Mouse (Mus musculus): ENCODE measurements around the gene Ankrd65. TPM values are rescaled to one million over a fixed set of nuclear protein-coding genes. Genes with fewer than 3 reads are reported as not detected.
"Not testable (repeated sequence)": the region's sequence is repeated elsewhere in the genome, so short reads cannot be mapped to it uniquely, and the experiment has no call there.

Ankrd65 gene
- polyA plus RNA-seq, 1 experiment: not detected

DNA sequence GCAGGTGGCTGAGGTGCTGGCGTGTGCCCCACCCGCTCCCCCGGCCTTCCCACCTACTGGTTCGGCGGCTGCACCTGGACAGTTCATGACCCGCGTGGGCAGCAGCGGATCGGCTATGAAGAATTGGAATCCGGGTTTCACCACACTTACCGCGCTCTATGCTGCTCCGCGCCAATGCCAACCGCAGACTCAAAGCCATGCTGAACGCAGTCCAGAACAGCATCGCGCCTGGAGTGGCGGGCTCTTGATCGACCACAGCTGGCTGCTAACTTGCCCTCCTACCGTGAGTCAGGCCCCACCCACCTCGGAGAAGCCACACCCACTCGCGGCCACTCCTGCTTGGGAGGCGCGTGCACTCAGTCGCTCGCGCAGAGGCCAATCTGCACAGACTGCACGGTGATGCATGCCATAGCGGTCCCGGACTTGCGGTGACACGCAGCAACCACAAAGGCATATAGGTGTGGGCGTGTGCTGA is 15.9 kb upstream of the Ankrd65 start, which contains the start of gene Vwa1:
Vwa1 (minus strand) TSS at position 419 of the 475 bp plus-strand sequence.
- DNase-seq (ENCODE audit: extremely low spot score in 1 of 2, low spot score in 1 of 2): peak; percentile 75 to 91

DNA sequence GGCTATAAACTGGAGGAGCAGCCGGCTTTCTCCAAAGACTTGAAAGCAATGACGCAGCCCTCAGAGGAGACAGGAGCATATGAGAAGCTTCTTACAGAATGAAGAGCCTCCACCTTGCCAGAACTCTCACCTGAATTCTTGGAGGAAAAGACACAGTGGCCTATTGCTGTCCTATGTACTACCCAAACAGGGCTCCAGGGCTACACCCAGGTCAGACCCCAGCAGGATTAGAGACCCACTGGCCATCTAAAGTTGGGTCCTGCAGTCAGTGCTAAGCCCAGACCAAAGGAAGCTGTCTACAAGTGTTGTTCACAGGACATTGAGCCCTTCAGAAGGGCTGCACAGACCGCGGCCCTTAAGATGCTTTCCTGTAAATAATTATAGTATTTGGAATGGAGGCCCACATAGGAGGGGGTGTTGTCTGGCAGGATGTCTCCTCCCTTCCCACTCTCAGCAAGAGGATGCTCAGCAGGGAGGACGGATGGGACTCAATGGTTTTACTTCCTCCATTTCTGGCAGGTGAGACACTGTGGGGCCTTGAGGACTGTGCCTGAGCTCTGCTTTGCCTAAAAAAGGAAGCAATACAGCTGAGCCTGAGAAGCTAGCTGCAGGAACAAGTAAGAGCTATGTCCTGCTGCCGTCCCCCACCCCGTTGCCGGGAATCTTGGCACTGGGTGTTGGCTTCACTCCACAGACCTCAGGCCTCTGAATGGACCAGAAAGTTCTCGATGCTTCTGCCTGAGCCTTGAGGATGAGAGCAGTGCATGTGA is 15.1 kb upstream of the Ankrd65 start:
- DNase-seq (ENCODE audit: extremely low spot score in 1 of 2, low spot score in 1 of 2): peak; percentile 34 to 47

DNA sequence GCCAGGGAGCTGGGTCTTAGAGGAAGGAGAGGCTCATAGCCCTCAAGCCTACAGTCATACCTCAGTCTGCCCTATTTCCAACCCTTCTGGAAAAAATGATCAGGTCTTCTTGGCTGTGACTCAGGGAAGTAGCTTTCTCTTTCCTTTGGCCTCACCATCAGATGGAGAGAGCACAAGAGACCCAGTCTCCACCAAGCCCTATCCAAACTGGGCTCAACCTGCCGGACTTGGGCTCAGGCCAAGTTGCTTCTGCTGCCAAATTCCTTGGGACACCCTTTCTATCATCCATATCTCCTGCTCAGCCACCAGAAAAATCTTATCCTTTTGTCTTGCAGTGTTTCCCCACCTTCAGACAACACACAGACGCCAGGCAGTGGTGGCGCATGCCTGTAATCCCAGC is 14.4 kb upstream of the Ankrd65 start:
- no peak for DNase-seq (ENCODE audit: extremely low spot score in 1 of 2, low spot score in 1 of 2)

DNA sequence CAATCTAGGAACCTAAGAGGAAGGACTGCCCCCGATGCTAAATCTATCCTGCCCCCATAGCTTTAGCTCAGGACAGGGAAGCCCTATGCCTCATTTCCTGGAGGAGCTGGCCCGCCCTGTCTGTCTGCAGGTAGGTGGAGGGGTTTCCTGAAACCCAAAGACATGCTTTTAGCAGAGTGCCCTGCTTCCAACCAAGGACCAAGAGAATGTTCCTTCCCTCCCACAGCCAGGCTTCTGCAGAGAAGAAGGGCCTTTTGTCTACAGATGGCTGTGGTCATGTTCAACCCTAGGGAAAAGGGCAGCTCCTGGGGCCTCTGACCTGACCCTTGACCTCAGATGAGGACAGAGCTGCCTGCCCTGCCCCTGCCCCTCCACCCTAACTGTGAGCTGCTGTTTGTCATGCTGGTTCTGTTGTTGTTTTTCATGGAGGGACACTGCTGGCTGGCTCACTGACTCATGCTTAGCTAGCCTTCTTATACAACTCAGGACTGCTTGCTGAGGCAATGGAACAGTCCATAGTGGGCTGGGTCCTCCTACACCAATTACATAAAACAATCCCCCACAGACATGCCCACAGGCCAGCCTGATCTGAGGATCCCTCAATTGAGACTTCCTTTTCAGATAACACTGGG is 13.4 kb upstream of the Ankrd65 start:
- peak; percentile 51 to 61 for DNase-seq (ENCODE audit: extremely low spot score in 1 of 2, low spot score in 1 of 2)

DNA sequence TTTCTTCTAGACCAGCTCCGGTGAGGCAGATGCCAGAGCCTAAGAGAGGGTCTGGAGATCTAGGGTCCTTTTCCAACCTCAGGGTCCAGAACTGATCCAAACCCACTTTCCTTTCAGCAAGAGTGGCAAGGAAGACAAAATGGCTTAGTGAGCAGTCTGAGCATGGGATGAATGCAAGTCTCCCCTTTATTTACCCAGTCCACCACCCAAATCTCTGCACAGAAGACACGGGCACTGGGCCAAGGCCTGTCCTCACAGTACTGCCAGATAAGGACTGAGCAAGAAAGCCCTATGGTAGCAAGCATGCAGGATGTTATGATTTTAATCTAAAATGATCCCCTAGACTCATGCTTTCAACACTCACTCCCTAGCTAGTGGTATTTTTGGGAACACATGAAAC is 12.4 kb upstream of the Ankrd65 start:
- DNase-seq (ENCODE audit: extremely low spot score in 1 of 2, low spot score in 1 of 2): no peak

DNA sequence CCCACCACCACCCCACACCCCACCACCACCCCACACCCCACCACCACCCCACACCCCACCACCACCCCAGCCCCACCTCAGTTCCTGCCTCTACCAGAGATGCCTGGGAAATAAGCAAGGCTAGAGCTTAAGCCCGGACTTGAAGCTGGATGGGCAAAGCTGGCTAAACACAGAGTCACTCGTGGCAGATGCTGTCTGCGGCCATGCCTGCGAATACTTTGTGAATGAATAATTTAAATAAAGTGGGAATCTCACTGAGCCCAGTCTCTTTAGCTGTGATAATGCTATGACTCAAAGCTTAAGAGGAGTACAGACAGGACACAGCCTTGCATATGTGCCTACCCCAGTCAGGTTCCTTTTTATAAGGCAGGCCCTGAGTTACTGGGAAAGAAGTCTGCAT is 10.7 kb upstream of the Ankrd65 start:
- no peak for DNase-seq (ENCODE audit: extremely low spot score in 1 of 2, low spot score in 1 of 2)

DNA sequence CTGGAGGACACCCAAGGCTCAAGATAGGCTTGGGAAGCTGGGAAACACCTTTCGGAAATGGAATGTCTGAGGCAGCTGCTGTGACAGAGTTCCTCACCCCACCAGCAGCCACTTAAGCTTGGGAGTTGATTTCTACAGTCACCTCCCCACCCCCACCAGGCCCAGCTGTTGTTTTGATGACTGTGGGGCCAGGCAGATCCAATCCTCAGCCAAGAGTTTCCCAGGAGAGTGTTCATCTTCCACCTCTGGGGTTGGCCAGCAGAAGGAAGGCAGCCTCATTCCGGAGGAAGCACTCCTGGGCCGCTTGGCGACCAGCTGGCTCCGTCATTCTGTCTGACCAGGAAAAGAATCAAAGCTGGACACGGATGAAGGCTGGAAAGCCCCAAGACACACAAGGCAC is 9.3 kb upstream of the Ankrd65 start:
- DNase-seq (ENCODE audit: extremely low spot score in 1 of 2, low spot score in 1 of 2): no peak

DNA sequence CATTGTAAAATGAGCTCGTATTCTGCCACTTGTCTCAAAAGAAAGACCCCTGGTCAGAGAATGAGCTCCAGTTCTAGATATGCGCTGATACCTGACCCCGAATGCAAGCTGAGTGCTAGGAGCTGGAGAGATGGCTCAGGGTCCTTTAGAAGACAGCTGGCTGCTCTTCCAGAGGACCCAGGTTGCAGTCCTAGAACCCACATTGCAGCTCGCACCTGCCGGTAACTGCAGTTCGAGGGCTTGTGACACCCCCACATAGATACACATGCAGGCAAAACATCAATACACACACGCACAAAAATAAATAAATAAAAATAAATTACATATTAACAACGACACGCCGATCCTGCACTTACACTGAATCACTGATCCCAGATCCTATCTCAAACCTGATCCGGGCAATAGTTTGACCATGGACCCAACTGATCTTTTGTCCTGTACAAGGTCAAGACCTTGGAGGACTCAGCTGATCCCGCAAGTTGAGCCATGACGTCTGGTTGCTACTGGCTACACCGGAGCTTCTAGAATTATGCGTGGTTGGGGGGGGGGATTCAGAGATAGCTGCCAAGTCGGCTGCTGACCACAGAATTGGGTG is 6.7 kb upstream of the Ankrd65 start:
- DNase-seq (ENCODE audit: extremely low spot score in 1 of 2, low spot score in 1 of 2): no peak

DNA sequence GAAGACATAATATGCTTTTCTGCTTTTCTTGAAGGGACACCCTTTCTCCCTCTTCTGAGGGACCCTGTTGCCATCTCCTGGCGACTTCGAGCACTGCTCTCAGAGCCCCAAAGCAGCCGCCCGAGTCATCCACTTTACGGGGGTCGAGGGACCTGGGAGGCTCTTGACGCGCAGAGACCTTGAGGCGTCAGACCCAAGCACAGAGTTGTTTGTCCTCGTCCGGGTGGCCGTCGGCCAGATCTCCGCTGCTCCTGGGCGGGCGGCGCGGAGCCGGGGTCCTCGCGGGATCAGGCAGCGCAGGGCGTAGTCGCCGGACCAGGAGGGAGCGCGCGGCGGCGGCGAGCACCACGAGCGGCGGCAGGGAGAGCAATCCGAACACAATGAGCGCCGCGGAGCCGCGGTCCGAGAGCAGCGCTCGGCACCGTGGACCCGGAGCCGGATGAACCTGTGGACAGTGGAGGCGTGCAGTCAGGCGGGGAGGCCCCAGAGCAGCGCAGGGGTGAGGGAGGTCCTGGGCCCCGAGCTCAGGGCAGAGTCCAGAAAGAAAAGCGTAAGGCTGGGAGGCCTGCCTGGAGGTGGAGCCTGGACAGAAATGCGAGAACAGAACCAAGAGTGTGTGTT is 6.0 kb upstream of the Ankrd65 start:
- DNase-seq (ENCODE audit: extremely low spot score in 1 of 2, low spot score in 1 of 2): peak; percentile 45 to 79

DNA sequence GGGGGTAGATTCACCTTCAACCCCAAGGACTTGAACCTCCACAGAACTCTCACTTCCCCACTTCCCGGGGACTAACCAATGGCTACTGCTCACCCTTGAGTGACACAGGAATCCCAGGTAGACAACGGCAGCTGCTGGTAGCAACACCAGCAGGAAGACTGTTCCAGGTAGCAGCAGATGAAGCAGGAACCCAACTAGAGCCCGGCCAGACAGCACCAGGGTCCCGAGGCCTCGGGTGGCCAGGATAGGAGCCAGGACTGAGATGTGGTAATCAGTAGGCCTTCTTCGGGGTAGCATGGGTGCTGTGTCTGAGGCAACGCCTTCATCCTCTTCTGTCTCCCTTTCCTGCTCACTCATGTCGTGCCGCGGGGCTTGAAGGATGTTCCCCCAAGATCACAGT is 5.0 kb upstream of the Ankrd65 start:
- no peak for DNase-seq (ENCODE audit: extremely low spot score in 1 of 2, low spot score in 1 of 2)

DNA sequence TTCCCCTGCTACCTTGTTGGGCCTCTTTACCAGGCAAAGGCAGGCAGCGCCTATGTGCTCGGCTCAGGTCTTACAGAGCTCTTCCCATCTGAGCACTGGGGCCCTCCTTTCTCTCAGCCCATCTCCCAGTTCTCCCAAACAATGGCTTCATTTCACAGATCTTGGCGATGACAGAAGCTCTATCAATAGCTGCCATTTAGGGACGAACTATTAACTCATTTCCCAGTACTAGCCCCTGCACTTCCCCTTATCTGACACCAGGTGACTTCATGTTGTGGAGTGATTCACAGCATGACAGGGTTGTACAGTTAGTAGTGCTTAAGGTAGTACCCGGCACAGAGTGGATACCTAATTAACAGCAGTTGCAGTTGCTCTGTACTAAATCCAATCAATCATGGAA is 4.4 kb upstream of the Ankrd65 start, which contains the start of gene Tmem88b:
Tmem88b (minus strand) TSS at position 56 of the 400 bp plus-strand sequence.
- DNase-seq (ENCODE audit: extremely low spot score in 1 of 2, low spot score in 1 of 2): no peak

DNA sequence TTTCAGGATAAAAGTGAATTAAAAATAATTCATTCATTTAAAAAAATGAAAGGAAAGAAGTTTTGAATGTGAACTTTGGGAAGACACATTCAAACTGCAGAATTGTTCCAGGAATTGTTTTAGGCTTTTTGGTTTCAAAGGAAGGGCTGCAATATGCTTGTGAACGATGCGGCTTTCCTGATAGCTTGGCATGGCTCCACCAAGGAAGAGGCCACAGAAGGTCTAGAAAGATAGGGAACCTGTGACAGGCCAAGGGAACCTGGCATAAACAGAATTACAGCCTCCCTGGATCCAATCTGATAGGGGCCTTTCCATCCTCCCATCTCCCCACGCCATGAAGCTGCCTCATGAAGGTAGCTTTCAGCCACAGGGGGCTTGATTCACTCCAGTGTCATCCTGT is 1.9 kb upstream of the Ankrd65 start:
- DNase-seq (ENCODE audit: extremely low spot score in 1 of 2, low spot score in 1 of 2): no peak

DNA sequence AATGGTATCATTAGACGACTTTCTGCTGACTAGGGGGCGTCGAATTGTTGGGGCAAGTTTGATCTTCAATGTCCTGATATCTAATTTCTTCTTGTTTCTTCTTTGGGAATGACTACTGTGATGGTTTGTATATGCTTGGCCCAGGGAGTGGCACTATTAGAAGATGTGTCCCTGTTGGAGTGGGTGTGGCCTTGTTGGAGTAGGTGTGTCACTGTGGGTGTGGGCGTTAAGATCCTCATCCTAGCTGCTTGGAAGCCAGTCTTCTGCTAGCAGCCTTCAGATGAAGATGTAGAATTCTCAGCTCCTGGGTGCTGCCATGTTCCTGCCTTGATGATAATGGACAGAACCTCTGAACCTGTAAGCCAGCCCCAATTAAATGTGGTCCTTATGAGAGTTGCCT is 1.4 kb upstream of the Ankrd65 start:
- DNase-seq (ENCODE audit: extremely low spot score in 1 of 2, low spot score in 1 of 2): not testable (repeated sequence)

DNA sequence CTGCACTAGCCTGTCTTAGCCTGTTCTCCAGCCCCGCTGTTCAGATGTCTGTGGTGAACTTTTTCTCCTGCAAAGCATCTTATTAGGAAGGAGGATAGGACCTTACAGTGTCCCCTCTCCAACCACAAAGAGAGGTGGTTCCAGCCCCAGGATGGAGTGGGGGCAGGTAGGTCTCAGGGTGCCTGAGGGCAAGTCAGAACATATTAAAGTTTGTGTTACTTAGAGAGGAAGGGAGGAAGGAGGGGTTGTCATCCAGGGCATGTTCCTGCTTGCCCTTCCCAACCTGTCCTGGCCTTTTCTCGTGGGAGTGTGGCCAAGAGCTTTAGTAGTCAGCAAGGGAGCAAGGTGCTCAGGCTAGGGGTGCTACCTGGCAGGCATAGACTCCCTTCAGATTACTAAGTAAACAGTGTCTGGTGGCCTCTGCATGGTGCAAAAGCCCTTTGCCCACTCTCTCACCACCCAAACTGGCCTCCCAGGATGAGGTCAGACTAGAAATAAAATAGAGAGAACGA is 467 bp downstream of the Ankrd65 start:
- DNase-seq (ENCODE audit: extremely low spot score in 1 of 2, low spot score in 1 of 2): no peak

DNA sequence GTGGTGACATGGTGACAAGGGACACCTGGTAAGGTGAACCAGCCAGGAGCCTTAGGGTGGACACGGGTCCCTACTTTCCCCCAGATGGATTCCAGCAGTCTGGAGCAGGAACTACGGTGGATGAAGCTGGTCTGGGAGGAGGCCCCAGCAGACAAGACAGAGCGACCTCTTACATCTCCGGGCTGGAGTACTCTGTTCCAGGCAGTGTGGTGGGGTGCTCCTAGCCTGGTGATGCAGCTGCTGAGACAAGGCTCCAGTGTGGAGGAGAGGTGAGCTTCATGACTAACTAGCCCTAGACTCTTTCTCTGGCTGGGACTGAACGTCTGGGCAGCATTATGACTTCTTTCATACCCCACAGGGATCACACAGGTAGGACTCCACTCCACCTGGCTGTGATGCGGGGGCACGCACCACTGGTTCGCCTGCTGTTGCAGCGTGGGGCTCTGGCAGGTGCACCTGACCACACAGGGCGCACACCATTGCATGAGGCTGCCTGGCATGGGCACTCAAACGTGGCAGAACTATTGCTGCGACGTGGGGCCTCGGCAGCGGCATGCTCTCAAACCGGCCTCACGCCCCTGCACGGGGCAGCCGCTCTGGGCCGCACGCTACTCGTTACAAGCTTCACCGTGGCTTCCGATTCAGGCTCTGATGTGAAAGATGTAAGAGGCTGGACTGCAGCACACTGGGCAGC is 1.1 kb downstream of the Ankrd65 start:
- DNase-seq (ENCODE audit: extremely low spot score in 1 of 2, low spot score in 1 of 2): no peak

DNA sequence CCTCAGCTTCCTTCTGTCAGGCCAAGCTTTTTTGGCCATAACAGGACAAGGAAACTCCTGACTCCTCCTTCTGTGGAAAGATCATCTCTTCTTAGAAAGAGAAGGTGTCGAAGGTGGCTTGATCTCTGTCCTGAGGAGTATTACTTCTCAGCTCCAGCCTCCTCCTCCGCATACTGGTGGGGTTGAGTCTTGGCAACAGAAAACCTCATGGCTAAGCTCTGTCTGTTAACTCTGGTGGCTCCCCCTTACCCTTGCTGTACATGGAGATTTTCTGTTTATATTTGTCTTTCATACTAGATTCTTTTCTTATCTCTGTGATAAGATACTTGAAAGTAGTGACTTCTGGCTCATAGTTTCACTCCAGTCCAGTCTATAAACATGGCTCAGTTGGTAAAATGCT is 3.5 kb downstream of the Ankrd65 start:
- DNase-seq (ENCODE audit: extremely low spot score in 1 of 2, low spot score in 1 of 2): no peak

DNA sequence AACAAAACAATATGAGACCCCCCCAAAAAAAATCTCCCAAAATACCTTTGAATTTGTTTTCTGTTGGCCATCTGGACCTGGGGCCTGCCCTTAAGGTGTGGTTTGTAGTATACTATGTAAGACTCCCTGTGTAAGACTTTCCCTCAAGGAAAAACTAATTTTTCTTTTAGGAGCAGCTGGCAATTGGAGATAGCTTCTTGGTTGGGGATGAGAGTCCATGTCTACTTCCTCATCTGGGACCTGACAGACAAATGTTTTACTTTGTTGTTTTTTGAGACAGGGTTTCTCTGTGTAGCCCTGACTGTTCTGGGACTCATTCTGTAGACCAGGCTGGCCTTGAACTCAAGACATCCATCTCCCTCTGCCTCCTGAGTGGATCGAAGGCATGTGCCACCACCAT is 11.8 kb downstream of the Ankrd65 start:
- no peak for DNase-seq (ENCODE audit: extremely low spot score in 1 of 2, low spot score in 1 of 2)

DNA sequence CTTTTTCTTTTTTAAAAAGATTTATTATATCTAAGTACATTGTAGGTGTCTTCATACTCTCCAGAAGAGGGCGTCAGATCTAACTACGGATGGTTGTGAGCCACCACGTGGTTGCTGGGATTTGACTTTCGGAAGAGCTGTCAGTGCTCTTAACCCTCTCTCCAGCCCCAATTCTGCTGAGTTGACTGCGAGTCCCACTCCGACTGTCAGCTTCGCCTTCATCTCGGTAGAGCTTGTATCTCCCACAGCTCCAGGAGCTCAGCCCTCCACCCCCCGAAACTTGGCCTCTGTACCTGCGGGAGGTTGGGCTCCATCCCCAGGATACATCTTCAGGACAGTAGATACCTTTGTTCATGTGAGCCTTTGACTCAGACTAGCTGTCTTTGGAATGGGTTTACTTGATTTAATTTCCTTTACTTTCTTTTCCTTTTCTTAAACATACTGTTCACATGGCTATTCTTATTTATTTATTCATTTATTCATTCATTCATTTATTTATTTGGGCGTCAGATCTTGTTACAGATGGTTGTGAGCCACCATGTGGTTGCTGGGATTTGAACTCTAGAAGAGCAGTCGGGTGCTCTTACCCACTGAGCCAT is 12.6 kb downstream of the Ankrd65 start, which contains the start of gene Mrpl20:
Mrpl20 (plus strand) TSS at position 138 of the 599 bp plus-strand sequence.
- no peak for DNase-seq (ENCODE audit: extremely low spot score in 1 of 2, low spot score in 1 of 2)

DNA sequence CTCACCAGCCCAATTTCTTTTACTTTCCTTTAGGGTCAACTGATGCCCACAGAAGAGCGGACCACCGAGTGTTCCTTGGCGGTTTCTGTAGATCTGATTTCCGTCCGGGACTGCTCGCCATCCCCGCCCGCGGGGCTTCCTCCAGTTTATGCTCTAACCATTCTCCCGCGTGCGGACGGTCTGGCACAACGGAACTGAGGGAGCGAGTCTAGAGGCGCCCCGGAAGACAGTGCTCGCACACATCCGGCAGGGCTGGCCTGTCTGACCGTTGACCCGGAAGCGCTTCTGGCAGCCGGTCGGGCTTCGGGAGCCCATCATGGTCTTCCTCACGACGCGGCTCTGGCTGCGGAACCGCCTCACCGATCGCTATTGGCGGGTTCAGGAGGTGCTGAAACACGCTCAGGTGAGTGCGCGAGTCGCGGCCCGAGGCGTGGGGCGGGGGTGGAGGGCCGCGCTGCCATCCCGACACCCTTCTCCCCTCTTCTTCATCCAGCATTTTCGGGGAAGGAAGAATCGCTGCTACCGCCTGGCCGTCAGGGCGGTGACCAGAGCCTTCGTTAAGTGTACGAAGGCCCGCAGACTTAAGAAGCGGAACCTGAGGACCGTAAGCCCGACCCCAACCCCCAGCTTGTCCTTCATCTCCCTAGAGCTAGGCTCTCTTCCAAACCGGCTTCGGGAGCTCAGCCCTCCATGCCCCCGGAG is 13.3 kb downstream of the Ankrd65 start:
- peak; percentile 83 to 97 for DNase-seq (ENCODE audit: extremely low spot score in 1 of 2, low spot score in 1 of 2)
